Mouse (Mus musculus): ENCODE results near the gene Pde6g. TPM values are rescaled to one million over a fixed set of nuclear protein-coding genes. Genes with fewer than 3 reads are reported as not detected.

Pde6g gene
- total RNA-seq, 1 experiment: not detected

DNA sequence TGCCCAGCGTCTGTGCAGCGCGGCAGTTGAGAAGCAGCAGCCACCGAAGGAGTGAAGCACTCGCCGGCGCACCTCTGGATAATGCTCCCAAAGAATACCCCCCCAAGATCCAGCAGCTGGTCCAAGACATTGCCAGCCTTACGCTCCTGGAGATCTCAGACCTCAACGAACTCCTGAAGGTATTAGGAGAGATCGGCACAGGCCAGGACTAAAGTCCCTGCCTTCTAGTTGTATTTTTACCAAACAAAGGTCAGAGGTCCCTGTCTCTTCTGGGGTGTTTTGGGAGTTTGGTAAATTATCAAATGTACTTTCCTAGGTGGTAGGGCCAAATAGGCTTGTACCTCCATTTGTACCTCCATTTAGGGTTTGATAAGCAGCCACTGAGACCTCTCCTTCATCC lies 32.0 kb upstream of the Pde6g start:
- in situ Hi-C loops (cut with MboI; ENCODE audit: low sequenced_read_pairs in 2 of 2, unreplicated experiment in 2 of 2): no loop called here
- TF ChIP-seq MAFK (IDR thresholded peaks at IDR 0.05; ENCODE audit: insufficient read depth, low read depth, low read length) (no peak), HCFC1 (IDR thresholded peaks at IDR 0.05; ENCODE audit: borderline replicate concordance, insufficient read depth, low read length) (no peak), ZNF384 (IDR thresholded peaks at IDR 0.05; ENCODE audit: low read depth, low read length) (no peak), ZC3H11A (IDR thresholded peaks at IDR 0.05; ENCODE audit: borderline replicate concordance, low read depth, low read length) (no peak), CHD2 (IDR thresholded peaks at IDR 0.05; ENCODE audit: low read depth, low read length) (no peak)
- peak overlapping the region; percentile 96 for H3K9ac ChIP-seq (ENCODE audit: insufficient read depth, low read depth, low read length, poor library complexity, severe bottlenecking)
- peaks cover 41% of the 10 kb centered on the region for H3K36me3 ChIP-seq (ENCODE audit: control insufficient read depth, insufficient read depth, low read length, poor library complexity, severe bottlenecking)
- no peak for DNase-seq (ENCODE audit: low read depth, low spot score)
- H3K4me3 ChIP-seq (ENCODE audit: insufficient read depth in 1 of 2, low read depth in 1 of 2, low read length in 2 of 2, poor library complexity in 1 of 2, severe bottlenecking in 1 of 2): peak overlapping the region; percentile 84 to 94
- H3K27ac ChIP-seq (ENCODE audit: insufficient read depth, low read depth, low read length, poor library complexity, severe bottlenecking): peak overlapping the region; percentile 69; the same call in 1 of the 2 replicates
- H3K9me3 ChIP-seq (ENCODE audit: control insufficient read depth, insufficient read depth, low read depth, low read length): no peaks in the 10 kb centered on the region
- H3K4me1 ChIP-seq (ENCODE audit: control insufficient read depth in 2 of 2, insufficient read depth in 2 of 2, low read length in 2 of 2, poor library complexity in 1 of 2): peaks cover 3 to 9% of the 10 kb centered on the region in 2 experiments; a peak in 2 of 4 replicates

DNA sequence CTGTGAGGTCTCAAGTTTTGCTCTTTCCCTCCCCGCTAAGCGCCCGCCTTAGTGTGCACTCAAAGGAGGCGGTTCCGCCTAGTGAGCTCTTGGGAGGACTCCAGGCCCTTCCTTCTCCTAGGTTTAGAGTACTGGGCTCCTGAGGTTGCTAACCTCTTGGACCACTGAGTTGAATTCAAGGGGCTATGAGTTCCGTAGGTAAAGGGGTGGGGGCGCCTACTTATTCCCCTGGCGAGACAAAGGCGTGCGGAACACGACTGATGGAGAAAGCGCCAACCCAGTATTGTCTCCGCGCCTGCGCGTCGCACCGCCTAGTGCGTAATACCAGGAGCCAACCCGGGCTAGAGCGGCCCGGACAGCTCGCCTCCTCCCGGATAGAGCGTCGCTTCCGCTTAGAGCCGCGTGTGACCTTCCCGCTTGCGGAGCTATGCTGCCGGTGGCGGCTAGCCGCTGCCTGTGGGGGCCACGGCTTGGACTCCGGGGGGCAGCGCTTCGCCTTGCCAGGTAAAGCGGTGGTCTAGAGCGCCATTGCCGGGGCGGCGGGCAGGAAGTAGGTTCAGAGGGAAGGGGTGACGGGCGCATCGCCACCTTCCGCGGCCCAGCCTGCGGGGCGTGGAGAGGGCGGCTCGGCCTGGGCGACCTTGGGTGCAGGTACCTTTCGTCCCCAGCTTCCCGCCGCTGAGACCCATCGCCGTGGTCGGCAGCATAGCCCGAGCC lies 31.1 kb upstream of the Pde6g start, which contains the start of gene Mrpl12:
Mrpl12 (plus strand) TSS at position 349 of the 717 bp plus-strand sequence.
- H3K27ac ChIP-seq (ENCODE audit: insufficient read depth, low read depth, low read length, poor library complexity, severe bottlenecking): peak within 1 kb of the TSS; percentile 69

DNA sequence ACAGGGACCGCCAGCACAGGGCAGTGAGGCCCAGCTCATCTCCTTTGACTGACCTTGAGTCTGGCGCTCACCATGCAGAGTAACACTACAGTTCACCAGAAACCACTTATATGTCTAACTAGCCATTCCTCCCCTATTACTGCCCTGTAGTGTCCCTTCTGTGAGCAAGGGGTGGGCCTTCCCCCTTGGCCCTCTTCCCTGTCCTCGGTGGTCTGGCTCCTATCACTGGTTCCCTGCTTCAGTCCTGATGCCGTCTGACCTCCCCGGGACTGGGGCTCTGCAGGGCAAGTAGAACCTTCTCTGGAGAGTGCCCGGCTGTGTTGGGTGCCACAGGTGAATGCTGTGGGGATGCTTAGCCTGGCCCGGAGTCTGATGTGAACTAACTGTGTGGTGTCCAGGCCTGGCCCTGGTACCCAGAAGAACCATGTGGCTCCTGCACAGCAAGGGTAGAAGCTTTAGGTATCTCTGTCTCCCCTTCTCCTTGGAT lies 30.2 kb upstream of the Pde6g start:
- no peak overlapping the region; the same call in 1 of the 2 replicates for H3K27ac ChIP-seq (ENCODE audit: insufficient read depth, low read depth, low read length, poor library complexity, severe bottlenecking)
- peak overlapping the region; percentile 4; the same call in 1 of the 2 replicates for H3K9ac ChIP-seq (ENCODE audit: insufficient read depth, low read depth, low read length, poor library complexity, severe bottlenecking)
- H3K4me3 ChIP-seq (ENCODE audit: insufficient read depth in 1 of 2, low read depth in 1 of 2, low read length in 2 of 2, poor library complexity in 1 of 2, severe bottlenecking in 1 of 2): peak overlapping the region; percentile 84 to 94; a peak in 3 of 4 replicates
- DNase-seq (ENCODE audit: low read depth, low spot score): no peak
- peaks cover 3 to 5% of the 10 kb centered on the region in 2 experiments; a peak in 2 of 4 replicates for H3K4me1 ChIP-seq (ENCODE audit: control insufficient read depth in 2 of 2, insufficient read depth in 2 of 2, low read length in 2 of 2, poor library complexity in 1 of 2)
- no peaks in the 10 kb centered on the region for H3K9me3 ChIP-seq (ENCODE audit: control insufficient read depth, insufficient read depth, low read depth, low read length)
- peaks cover 48% of the 10 kb centered on the region for H3K36me3 ChIP-seq (ENCODE audit: control insufficient read depth, insufficient read depth, low read length, poor library complexity, severe bottlenecking)
- in situ Hi-C loops (cut with MboI; ENCODE audit: low sequenced_read_pairs in 2 of 2, unreplicated experiment in 2 of 2): no loop called here
- no peak for TF ChIP-seq HCFC1 (IDR thresholded peaks at IDR 0.05; ENCODE audit: borderline replicate concordance, insufficient read depth, low read length)
- no peak for TF ChIP-seq CHD2 (IDR thresholded peaks at IDR 0.05; ENCODE audit: low read depth, low read length)
- no peak for TF ChIP-seq ZC3H11A (IDR thresholded peaks at IDR 0.05; ENCODE audit: borderline replicate concordance, low read depth, low read length)
- TF ChIP-seq MAFK (IDR thresholded peaks at IDR 0.05; ENCODE audit: insufficient read depth, low read depth, low read length): no peak
- no peak for TF ChIP-seq ZNF384 (IDR thresholded peaks at IDR 0.05; ENCODE audit: low read depth, low read length)

More for the DNA sequence above, 31.1 kb upstream of the Pde6g start, which contains the start of gene Mrpl12:
- TF ChIP-seq ZC3H11A (IDR thresholded peaks at IDR 0.05; ENCODE audit: borderline replicate concordance, low read depth, low read length): no peak
- no peak for TF ChIP-seq CHD2 (IDR thresholded peaks at IDR 0.05; ENCODE audit: low read depth, low read length)
- no peak for TF ChIP-seq ZNF384 (IDR thresholded peaks at IDR 0.05; ENCODE audit: low read depth, low read length)
- TF ChIP-seq MAFK (IDR thresholded peaks at IDR 0.05; ENCODE audit: insufficient read depth, low read depth, low read length): no peak
- TF ChIP-seq HCFC1 (IDR thresholded peaks at IDR 0.05; ENCODE audit: borderline replicate concordance, insufficient read depth, low read length): peak; percentile 85
- peaks cover 3 to 7% of the 10 kb centered on the region in 2 experiments; a peak in 2 of 4 replicates for H3K4me1 ChIP-seq (ENCODE audit: control insufficient read depth in 2 of 2, insufficient read depth in 2 of 2, low read length in 2 of 2, poor library complexity in 1 of 2)
- H3K36me3 ChIP-seq (ENCODE audit: control insufficient read depth, insufficient read depth, low read length, poor library complexity, severe bottlenecking): peaks cover 45% of the 10 kb centered on the region
- in situ Hi-C loops (cut with MboI; ENCODE audit: low sequenced_read_pairs in 2 of 2, unreplicated experiment in 2 of 2): no loop called here
- no peaks in the 10 kb centered on the region for H3K9me3 ChIP-seq (ENCODE audit: control insufficient read depth, insufficient read depth, low read depth, low read length)
- peak within 1 kb of the TSS; percentile 96 for H3K9ac ChIP-seq (ENCODE audit: insufficient read depth, low read depth, low read length, poor library complexity, severe bottlenecking)
- peak within 1 kb of the TSS; percentile 84 to 94 for H3K4me3 ChIP-seq (ENCODE audit: insufficient read depth in 1 of 2, low read depth in 1 of 2, low read length in 2 of 2, poor library complexity in 1 of 2, severe bottlenecking in 1 of 2)
- peak; percentile 87 for DNase-seq (ENCODE audit: low read depth, low spot score)

DNA sequence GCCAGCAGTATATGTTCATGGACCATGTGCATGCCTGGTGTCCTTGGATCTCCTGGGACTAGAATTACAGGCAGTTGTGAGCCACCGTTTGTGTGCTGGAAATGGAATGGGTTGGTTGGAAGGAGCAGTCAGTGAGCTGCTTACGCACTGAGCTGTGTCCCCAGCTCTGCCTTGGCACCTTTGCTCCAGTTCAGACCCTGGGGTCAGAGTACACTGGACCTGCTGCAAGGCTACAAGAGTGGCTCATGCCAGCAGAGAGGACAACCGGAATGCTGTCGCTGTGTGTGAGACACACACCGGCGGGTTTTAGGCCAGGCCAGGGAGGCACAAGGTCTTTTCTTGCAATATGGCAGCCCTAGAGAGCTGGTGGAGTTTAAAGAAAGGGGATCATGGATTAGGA lies 18.8 kb upstream of the Pde6g start:
- no peak overlapping the region for H3K27ac ChIP-seq (ENCODE audit: insufficient read depth, low read depth, low read length, poor library complexity, severe bottlenecking)
- TF ChIP-seq CHD2 (IDR thresholded peaks at IDR 0.05; ENCODE audit: low read depth, low read length) (no peak), MAFK (IDR thresholded peaks at IDR 0.05; ENCODE audit: insufficient read depth, low read depth, low read length) (no peak), HCFC1 (IDR thresholded peaks at IDR 0.05; ENCODE audit: borderline replicate concordance, insufficient read depth, low read length) (no peak), ZC3H11A (IDR thresholded peaks at IDR 0.05; ENCODE audit: borderline replicate concordance, low read depth, low read length) (no peak), ZNF384 (IDR thresholded peaks at IDR 0.05; ENCODE audit: low read depth, low read length) (no peak)
- H3K36me3 ChIP-seq (ENCODE audit: control insufficient read depth, insufficient read depth, low read length, poor library complexity, severe bottlenecking): peaks cover 29% of the 10 kb centered on the region
- no peak overlapping the region for H3K4me3 ChIP-seq (ENCODE audit: insufficient read depth in 1 of 2, low read depth in 1 of 2, low read length in 2 of 2, poor library complexity in 1 of 2, severe bottlenecking in 1 of 2)
- no peaks in the 10 kb centered on the region for H3K9me3 ChIP-seq (ENCODE audit: control insufficient read depth, insufficient read depth, low read depth, low read length)
- no peak overlapping the region for H3K9ac ChIP-seq (ENCODE audit: insufficient read depth, low read depth, low read length, poor library complexity, severe bottlenecking)
- in situ Hi-C loops (cut with MboI; ENCODE audit: low sequenced_read_pairs in 2 of 2, unreplicated experiment in 2 of 2): no loop called here
- no peak for DNase-seq (ENCODE audit: low read depth, low spot score)
- peaks cover 2 to 5% of the 10 kb centered on the region in 2 experiments; a peak in 1 of 4 replicates for H3K4me1 ChIP-seq (ENCODE audit: control insufficient read depth in 2 of 2, insufficient read depth in 2 of 2, low read length in 2 of 2, poor library complexity in 1 of 2)
